Mouse (Mus musculus) spleen, adult 2 months (tissue): Measurements from ENCODE around the gene Lrrc59.

Experiments used
- CTCF ChIP-seq: fragments of 200-500 bp; IDR thresholded peaks from 2 replicates; pipeline ENCODE4 v1.5.1; 2011; ENCODE audit warnings: mild to moderate bottlenecking, inconsistent platforms; ENCODE audit not compliant: insufficient read depth, insufficient read length, insufficient replicate concordance; ENCODE audit errors: extremely low read depth
- POLR2A ChIP-seq: fragments of 200-500 bp; IDR thresholded peaks from 2 replicates; pipeline ENCODE4 v1.6.1; 2011; ENCODE audit warnings: low read depth, low read length, inconsistent platforms

DNA sequence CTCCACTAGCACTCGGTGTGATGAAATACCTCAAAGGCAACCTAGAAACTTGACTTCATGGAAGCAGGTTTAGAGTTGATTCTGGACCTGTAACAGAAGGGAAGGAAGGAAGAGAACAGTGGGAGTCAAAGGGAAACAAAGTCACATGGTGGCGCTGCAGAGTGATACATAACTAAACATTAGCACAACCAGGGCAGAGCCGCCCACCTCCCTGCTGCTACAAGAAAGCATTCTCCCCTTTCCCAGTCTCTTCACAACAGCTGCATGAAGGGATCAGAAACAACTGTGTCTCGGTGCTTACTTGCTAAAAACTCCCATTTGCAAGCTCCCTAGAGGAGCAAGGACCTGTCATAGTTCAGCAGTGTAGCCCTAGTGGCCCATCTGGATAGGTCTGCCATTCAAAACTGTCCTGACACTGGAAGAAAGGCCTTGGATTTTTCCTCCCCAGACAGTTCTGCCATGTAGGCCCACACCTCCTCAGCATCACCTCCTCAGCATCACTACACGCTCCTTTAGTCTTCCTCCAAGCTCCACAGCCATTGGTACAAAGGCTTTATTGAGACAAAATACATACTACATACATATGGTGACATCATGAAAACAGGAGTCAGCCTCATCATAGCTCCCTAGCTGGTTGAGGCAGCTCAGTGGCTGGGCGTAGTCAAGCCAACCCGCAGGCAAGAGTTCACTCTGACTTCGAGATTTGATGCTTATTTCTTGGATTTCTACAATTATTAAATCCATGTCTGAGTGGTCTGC, 15.1 kb downstream of the Lrrc59 start:
- TF ChIP-seq CTCF (no peak), POLR2A (no peak)
